Mouse (Mus musculus) liver, adult 2 months (tissue): Measurements from ENCODE around the gene Gm8050.
"Not testable (repeated sequence)": the region's sequence is repeated elsewhere in the genome, so short reads cannot be mapped to it uniquely, and the experiment has no call there.

Experiments used
- CTCF ChIP-seq: fragments of 200-500 bp; IDR thresholded peaks from 2 replicates; pipeline ENCODE4 v1.5.1; 2011; ENCODE audit warnings: low read depth, low read length, control low read depth
- POLR2A ChIP-seq: fragments of 200-500 bp; IDR thresholded peaks from 2 replicates; pipeline ENCODE4 v1.6.1; 2011; ENCODE audit warnings: low read length, control low read depth; ENCODE audit not compliant: insufficient read depth; ENCODE audit errors: extremely low read depth

GRCm38 (mm10) chr14:6720151-6720550 is at the start of gene Gm8050:
- not testable (repeated sequence) for TF ChIP-seq CTCF, POLR2A
